Mouse (Mus musculus) megakaryocyte, embryonic 14.5 days (primary cell): ENCODE data around the gene 4930519G04Rik.

ENCODE experiments used
- FLI1 ChIP-seq: IDR thresholded peaks from 2 replicates; pipeline ENCODE4 v1.6.1; 2012; ENCODE audit warnings: low read length, inconsistent platforms, mixed read lengths
- GATA1 ChIP-seq: IDR thresholded peaks from 3 replicates; pipeline ENCODE4 v1.6.1; 2012; ENCODE audit warnings: mixed read lengths, low read length, inconsistent platforms, borderline replicate concordance

DNA sequence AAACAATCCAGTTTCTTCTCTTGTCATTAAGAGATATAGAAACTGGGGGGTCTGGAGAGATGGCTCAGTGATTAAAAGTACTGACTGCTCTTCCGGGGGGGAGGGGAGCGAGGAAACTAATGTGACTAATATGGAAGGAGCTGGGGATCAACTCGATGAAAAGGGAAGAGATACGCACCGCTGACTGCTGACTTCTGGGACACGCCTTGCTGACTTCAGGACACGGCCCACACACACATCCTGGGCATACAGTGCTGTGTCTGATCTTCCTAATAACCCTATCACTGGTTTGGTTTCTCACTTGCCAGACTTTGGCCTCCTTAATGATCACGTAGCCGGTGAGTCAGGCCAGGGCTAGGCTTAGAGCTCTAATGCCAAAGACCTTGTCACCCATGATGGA, 73.3 kb downstream of the 4930519G04Rik start:
- TF ChIP-seq GATA1 (no peak), FLI1 (no peak)
